Mouse (Mus musculus) spleen, adult 18-20 months (tissue): ENCODE data around the gene Gm49322.
"Not testable (repeated sequence)": the region's sequence is repeated elsewhere in the genome, so short reads cannot be mapped to it uniquely, and the experiment has no call there.

Experiments
- DNase-seq, 2 experiments: peaks; one replicate each; pipeline ENCODE4 v3.0.0; 2022; ENCODE audit warnings: mixed read lengths in 2 of 2

Gene Gm49322

GRCm38 (mm10) chr10:80605721-80606120 lies at the start of gene Gm49322:
Gene Gm49322 (plus strand): TSS chr10:80606021.
- not testable (repeated sequence) for DNase-seq

DNA sequence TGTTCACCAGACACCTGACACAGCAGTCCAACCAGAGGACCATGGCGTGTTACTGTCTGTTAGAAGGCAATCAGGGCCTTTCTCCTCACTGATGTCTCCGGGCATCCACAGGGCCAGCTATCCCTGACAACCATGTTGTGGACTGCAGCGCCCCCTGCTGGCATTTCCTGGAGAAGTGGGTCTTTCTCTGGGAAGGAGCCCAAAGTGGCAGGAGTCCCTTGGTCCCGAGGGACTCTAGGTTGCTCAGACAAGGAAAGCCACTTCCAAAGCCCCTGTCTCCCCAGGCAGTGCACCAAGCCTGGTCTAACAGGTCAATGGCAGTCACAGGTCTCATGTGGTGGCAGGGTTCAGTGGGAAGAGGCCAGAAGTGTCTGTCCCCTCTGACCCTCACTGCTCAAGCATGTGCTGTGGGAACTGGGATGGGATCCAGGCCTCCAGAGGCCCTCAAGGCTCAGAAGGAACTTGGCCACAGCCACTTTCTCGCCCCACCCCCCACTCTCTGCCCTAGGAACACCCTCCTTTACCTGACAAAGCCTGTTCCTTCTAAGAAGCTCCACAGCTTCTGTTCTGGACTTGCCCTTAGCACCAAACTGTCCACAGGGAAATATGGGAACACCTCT lies 48.4 kb upstream of the Gm49322 start:
- DNase-seq, result peak in 1 of 2 experiments; percentile 65

DNA sequence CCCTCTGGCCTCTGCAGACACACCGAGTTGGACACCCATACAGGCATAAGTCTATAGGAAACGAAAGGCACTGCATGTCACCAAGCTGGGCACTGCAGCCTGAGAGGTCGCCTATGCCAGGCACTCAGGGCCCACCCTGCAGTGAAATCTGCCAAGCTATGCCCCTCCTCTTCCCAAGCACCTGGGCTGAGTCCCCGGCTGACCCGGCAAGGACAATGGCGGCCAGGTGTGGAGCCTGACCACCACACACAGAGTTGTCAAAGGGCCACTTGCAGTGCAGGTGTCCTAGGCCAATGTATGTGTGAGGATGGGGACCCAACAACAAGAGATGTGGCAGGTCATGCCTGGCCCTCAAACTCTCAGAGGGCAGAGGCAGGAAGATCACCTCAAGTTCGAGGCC lies 46.4 kb upstream of the Gm49322 start:
- DNase-seq, result no peak

GRCm38 (mm10) chr10:80560621-80561020 lies 45.2 kb upstream of the Gm49322 start:
- no peak for DNase-seq

GRCm38 (mm10) chr10:80561116-80561944 lies 44.5 kb upstream of the Gm49322 start, which contains the start of gene Rexo1:
Gene Rexo1 (minus strand): TSS chr10:80561560.
- peak; percentile 83 to 95 for DNase-seq

GRCm38 (mm10) chr10:80566375-80567092 lies 39.3 kb upstream of the Gm49322 start:
- DNase-seq, result peak; percentile 77 to 91

GRCm38 (mm10) chr10:80568876-80569275 lies 36.9 kb upstream of the Gm49322 start:
- DNase-seq, result no peak

DNA sequence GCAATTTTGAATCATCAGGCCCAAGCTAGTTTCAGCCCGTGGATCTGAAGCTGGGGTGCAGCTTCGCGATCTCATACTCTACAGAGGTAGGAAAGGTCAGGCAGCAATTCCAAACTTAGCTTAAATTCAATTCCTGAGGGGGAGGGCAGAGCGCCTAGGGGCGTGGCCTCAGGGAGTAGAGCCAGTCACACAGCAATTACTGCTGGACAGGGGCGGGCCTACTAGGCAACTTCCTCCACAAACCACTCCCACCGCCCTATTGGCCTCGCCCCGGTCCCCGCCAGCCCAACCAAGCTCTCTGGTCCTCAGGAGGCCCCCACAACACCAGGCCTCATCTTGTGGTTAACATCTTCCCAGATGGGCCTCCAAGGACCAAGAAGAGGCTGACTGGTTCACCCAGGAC lies 36.2 kb upstream of the Gm49322 start:
- peak; percentile 68 to 69 for DNase-seq

DNA sequence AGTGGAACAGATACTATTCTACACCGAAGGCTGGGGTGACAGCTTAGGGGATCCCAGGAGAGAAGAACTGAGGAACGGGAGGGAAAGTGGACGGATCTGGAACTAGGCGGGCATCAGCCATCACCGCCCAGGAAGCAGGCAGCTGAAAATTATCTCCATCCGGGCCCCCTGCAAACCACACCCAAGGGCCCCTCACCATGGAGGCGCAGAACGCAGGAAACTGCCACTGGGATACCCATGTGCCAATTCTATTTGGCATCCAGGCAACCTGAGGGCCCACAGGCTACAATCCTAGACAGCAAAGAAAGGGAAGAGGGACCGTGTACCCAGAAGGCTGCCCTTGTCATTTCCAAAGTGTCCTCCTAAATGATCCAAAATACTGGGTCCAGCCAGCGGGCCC lies 35.4 kb upstream of the Gm49322 start:
- no peak for DNase-seq

GRCm38 (mm10) chr10:80570871-80571836 lies 34.7 kb upstream of the Gm49322 start:
- peak in 1 of 2 experiments; percentile 32 for DNase-seq

DNA sequence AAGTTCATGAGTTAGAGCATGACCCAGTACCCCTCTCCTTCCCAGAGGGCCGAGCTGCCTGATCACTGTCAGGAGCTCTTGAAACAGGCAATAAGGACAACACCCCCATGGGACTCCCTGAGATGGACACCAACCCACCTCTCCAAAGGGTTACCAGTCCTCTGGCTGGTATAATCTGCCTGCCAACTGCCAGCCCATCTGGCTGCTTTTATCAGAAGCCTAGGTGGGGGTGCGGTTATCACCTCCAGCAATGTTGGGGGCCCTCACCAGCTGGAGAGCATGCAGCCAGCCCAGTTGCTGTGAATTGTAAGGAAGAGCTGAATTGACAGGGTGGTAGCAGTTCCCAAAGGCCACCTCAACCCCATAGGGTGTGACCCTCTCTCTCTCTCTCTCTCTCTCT lies 33.3 kb upstream of the Gm49322 start:
- no peak for DNase-seq

DNA sequence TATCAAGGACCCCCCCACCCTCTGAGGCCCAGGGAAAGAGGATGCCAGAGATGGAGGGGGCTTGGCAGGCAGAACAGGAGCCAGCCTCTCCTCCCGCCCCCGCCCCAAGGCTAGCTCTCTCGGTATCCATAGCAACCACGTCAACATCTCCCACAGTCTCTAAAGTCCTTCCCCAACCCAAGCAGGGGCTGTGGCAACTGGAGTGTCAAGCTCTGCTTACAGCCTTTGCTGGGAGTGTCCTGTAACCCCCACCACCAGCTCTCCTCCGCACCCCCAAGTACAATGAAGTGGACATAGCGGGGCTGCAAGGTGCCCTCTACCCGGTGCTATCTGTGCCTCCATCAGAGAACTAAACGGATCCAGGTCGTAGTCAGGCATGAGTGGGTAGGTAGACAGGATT lies 31.9 kb upstream of the Gm49322 start:
- DNase-seq, result no peak

GRCm38 (mm10) chr10:80574896-80575295 lies 30.9 kb upstream of the Gm49322 start:
- no peak for DNase-seq

DNA sequence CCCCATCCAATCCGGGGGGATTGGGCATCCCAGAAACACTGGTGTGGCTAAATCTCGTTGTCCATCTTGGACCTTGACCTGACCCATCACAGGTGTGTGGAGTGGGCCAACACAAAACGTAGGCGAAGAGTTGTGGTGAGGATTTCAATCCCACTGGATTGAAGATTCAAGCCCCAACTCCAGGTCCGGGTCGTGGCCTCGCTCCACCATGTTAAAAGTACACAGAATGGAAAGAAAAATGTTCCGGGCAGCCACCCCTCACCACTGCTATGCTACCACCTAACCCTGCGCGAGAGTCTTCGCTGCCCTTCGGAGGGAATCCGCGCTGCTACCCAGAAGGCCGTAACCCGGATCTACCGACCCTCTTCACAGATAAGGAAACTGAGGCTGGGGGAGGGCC lies 29.9 kb upstream of the Gm49322 start:
- no peak for DNase-seq

- peak; percentile 59 to 73 for DNase-seq
Measured at GRCm38 (mm10) chr10:80576351-80577194, 29.2 kb upstream of the Gm49322 start.

DNA sequence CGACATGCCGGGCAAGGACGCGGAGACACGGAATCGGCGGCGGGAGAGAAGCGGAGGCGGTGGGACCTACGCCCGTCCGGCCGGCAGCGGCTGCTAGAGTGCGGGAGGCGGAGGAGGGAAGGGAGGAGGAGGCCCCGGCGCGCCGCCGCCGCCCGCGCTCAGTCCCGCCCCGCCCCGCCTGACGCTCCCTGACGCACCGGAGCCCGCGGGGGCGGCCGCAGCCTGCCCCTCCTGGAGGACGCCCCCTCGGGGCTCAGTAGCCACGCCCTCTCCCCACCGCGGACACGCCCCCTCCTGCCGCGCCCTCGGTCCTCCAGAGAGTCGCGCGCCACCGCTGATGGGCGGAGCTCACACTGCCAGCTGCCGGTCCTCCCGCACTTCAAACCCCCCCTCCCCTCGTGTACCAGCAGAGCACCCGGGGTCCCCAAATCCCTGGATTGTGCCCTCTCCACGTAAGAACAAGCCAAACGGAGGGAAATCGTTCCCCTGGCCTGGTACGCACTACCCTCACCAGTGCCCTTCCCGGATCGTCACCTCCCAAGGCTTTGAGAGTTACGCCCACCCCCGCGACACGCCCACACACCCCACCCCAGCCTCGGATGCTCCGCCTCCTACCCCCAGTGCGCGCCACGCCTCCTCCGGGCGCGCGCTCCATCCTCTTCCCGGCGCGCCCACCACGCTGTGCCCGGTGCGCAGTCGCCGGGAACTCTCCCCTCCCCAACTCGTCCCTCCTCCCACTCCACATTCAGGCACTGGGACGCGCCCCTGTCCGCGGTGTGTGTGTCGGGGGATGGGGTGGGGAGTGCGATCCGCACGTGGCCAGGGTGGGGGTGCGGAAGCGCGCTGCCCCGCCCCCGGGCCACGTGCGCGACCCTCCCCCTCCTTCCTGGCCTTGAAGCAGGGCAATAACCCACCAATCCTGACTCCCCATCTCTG lies 28.4 kb upstream of the Gm49322 start, which contains the start of gene Klf16:
Gene Klf16, minus strand, starts transcription at position 127 of the 936 bp plus-strand sequence.
- DNase-seq, result peak; percentile 100

DNA sequence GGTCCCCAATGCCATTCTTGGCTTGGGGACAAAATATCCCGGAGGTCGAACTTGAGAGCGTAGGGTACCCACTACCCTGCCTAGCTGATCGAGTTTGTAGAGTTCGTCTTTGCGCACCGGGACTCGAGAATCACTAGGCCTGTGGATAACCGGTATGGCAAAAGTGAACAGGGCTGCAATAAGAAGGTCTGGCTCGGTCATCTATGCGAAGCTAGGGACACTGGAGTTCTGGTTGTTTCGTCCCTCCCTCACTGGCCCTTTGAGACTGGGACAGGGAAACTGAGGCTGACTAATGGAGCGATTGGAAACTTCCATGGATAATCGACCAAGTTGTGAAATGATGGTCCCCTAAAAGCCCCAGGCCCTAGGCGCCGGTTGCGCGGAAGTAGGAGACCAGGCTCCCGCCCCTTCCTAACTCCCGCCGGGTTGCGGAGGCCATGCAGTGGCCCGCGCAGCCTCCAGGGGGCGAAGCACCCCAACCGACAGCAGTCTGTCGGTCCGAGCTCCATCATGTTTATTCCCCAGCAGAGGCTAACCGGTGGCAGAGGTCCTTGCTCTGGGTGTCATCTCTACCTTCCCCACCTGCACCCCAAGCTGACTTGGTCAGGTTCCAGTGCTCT lies 27.6 kb upstream of the Gm49322 start:
- peak; percentile 82 to 86 for DNase-seq

DNA sequence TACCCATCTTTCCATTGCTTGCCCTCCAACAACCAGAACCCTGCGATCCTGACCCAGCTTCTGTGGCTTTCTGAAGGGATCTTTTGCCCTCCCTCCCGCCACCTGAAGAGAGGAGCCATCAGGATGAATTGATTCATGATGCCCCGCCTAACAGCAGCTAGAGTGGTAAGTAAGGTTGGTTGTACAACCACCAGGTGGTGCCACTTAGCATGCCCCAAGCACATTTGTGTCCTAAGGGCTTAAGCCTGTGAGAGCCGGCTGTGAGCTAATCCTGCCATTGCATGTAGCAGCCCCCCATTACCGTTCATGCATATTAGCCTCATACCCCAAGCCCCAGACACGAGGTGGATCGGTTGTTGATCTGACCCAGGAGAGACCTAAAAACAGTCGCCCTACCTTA lies 26.9 kb upstream of the Gm49322 start:
- DNase-seq, result peak; percentile 61 to 71

GRCm38 (mm10) chr10:80583047-80583446 lies 22.8 kb upstream of the Gm49322 start:
- DNase-seq, result no peak
